Mouse (Mus musculus): ENCODE measurements at regions not wholly inside any gene's neighbourhood (a gene's known extent, or its start where the extent isn't known, plus 50 kb on each side); places are given as distances from the start of the nearest gene placed in this dataset.

DNA sequence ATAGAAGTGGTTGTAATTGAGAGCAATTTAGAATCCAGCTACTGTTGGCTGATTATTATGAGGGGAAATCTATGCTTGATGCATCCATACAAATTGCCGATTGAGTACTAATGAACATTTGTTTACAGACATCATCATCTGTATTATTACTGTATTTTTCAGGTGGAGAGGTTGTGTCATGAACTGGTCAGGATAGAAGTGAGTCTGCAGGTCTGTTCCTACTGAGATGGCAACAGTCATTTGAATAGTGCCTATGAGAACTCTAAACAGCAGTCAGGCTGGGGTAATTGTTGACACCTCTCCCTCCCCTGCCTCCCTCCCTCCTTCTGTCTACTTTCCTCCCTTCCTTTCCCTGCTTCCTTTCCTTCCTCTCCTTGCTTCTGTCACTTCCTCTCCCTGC lies 429.0 kb downstream of the Cd109 start:
- TF ChIP-seq CTCF (IDR thresholded peaks at IDR 0.05; ENCODE audit: low read depth, low read length) (no peak), EP300 (IDR thresholded peaks at IDR 0.05; ENCODE audit: insufficient read depth, low read depth, low read length) (no peak), POLR2A (IDR thresholded peaks at IDR 0.05; ENCODE audit: insufficient read depth, low read length) (no peak)

Measured in ES-Bruce4 (cell line).